Mouse (Mus musculus): ENCODE measurements around the gene Mcfd2.

DNA sequence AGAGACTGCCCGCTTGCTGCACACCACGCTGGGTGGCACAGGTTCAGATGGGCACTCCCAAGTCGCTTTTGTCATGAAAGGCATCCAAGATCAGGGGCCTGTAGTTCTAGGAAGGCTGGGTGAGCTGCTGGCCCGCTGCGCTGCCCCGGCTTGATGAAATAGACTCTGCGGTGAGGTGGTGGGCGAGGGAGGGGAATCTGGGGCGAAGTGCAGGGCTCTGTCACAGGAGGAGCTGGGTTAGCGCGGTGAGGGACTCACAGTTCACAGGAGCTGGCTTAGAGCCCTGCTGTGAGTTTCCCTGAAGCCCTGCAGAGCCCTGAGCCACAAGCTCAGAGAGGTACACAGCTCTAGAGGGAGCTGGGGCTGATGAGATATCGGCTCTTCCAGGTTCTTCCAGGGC, 22.4 kb upstream of the Mcfd2 start:
- TF ChIP-seq CTCF (IDR thresholded peaks at IDR 0.05; ENCODE audit: low read depth, low read length) (no peak), POLR2AphosphoS5 (IDR thresholded peaks at IDR 0.05; ENCODE audit: insufficient replicate concordance, low read depth, low read length) (no peak), TAL1 (conservative IDR thresholded peaks at IDR 0.05; ENCODE audit: low read depth, low read length) (no peak), GATA1 (IDR thresholded peaks at IDR 0.05; ENCODE audit: borderline replicate concordance, low read length) (no peak)

Measured in G1E (cell line).